Mouse (Mus musculus): ENCODE data around the gene Rfx7.
"Not testable (repeated sequence)": the region's sequence is repeated elsewhere in the genome, so short reads cannot be mapped to it uniquely, and the experiment has no call there.

Rfx7 gene

DNA sequence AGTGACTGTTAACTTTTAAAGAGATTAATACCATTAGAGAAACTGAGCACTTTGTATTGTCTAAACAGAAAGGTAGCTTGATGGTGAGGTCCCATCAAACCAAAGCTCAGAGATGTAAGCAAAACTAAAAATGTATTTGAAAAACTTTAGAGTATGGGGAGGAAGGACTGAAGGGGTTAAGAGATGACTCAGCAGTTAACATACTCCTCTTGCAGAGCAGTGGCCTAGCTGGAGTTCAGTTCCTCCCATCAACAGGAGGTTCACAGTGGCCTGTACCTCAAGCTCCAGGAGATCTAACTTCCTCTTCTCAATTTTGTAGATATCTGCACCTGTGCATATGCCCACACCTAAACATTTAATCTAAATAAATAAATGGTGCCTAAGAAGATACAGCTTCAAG lies 11.6 kb downstream of the Rfx7 start:
- DNase-seq (ENCODE audit: low read depth, low spot score): no peak

GRCm38 (mm10) chr9:72558780-72559179 lies 26.7 kb downstream of the Rfx7 start:
- no peak for DNase-seq (ENCODE audit: low read depth, low spot score)

- no peak for DNase-seq (ENCODE audit: low read depth, low spot score)
Measured at GRCm38 (mm10) chr9:72560316-72560715, 28.3 kb downstream of the Rfx7 start.

DNA sequence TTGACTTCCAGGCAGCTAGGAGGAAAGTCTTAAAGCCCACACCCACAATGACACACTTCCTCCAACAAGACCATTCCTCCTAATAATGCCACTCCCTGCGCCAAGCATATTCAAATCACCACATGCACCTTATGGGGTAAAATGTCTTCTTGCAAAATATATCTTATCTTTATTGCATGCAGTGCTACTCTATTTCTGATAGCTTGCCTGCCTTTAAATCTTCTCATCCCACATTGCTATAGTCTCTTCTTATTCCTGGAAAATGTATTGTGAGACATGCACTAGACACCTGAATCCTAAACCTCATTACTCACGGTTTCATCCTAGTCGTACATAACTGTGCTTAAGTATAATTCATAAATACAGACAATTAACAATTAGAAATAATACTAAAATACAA lies 31.2 kb downstream of the Rfx7 start:
- DNase-seq (ENCODE audit: low read depth, low spot score): no peak

- DNase-seq (ENCODE audit: low read depth, low spot score): no peak
Measured at GRCm38 (mm10) chr9:72567116-72567515, 35.1 kb downstream of the Rfx7 start.

DNA sequence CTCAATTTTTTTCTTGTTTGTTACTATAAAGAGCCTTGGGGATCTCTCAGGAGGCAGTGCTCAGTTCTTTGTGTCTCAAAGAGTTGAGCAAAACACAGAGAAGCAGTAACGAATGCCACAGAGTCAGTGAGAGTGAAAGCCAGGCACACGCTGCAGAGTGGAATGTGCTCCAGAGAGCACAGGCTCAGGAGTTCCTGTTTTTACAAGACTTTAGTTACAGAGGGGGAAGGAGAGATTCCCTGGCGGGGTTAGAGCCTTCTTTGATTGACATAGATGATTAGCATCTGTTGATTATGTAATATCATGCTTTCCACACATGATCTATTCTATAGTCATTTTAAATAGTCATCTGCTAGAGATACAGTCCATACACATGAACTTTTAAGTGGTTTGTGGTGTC lies 48.2 kb downstream of the Rfx7 start:
- no peak for DNase-seq (ENCODE audit: low read depth, low spot score)

GRCm38 (mm10) chr9:72590861-72591260 lies 58.8 kb downstream of the Rfx7 start:
- no peak for DNase-seq (ENCODE audit: low read depth, low spot score)

DNA sequence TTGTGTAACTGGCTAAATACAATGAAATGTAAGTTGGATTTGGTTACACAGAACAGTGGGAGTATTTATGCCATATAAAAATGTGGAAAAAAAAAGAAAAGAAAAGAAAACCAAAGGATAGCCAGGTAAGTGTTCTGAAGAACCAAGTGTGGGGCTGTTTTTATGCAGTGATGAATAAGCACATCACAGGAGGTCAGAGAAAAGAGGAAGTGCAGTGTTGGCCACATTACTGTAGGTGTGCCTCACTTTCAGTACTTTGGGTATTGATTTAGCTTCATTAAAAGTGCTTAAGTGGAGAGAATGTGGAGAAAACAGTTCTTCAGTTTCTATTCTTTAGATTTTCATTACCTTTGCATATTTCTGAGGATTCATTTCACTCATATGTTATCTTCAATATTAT lies 60.0 kb downstream of the Rfx7 start:
- no peak for DNase-seq (ENCODE audit: low read depth, low spot score)

- DNase-seq (ENCODE audit: low read depth, low spot score): not testable (repeated sequence)
Measured at GRCm38 (mm10) chr9:72594656-72595055, 62.6 kb downstream of the Rfx7 start.

- no peak for DNase-seq (ENCODE audit: low read depth, low spot score)
Measured at GRCm38 (mm10) chr9:72600142-72600541, 68.1 kb downstream of the Rfx7 start.

- DNase-seq (ENCODE audit: low read depth, low spot score): no peak
Measured at GRCm38 (mm10) chr9:72609771-72610170, 77.7 kb downstream of the Rfx7 start.

- DNase-seq (ENCODE audit: low read depth, low spot score): no peak
Measured at GRCm38 (mm10) chr9:72613884-72614283, 81.8 kb downstream of the Rfx7 start.

DNA sequence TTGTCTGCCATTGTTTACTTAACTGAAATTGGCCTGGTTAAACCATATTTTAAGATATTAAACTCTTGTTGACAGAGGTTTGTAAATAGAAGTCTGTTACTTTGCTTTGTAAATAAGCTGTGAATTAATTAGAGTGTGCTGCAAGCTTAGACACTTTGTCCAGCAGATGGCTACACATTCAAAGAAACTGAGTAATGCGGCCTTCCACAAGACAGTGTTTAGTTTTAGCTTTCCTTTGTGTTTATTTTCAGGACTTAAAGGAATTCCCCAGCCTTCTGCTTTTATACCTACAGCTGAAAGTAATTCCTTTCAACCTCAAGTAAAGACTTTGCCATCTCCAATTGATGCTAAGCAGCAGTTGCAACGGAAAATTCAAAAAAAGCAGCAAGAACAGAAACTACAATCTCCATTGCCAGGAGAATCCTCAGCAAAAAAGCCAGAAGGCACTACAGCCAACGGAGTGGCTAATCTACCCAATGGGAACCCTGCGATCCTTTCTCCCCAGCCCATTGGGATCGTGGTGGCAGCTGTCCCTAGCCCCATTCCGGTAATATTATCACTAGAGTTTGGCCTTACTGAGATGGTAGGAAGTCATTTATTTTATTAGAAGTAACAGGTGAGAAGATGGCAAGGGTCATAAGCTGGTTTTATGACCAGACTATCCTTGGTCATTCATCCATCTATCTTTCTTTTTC lies 82.9 kb downstream of the Rfx7 start:
- no peak for DNase-seq (ENCODE audit: low read depth, low spot score)

- DNase-seq (ENCODE audit: low read depth, low spot score): no peak
Measured at GRCm38 (mm10) chr9:72618037-72618436, 86.0 kb downstream of the Rfx7 start.

DNA sequence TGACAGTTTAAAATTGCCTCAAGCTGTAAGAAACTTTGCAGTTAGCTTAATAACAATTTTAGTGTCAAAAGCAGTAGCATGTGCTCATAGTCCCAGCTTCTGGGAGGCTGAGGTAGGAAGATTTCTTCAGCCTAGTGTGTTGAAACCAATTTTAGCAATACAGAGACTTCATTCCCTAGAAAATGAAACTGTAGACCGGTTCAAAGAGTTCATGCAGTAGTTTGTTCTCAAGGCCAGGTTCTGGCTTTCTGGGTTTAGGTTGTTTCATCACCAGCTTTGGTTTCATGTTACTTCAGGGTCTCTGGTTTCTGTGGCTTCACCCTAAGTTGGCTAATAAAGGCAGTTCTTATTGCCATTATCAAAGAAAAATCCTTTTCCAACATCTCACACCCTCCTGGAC lies 91.6 kb downstream of the Rfx7 start:
- DNase-seq (ENCODE audit: low read depth, low spot score): no peak

DNA sequence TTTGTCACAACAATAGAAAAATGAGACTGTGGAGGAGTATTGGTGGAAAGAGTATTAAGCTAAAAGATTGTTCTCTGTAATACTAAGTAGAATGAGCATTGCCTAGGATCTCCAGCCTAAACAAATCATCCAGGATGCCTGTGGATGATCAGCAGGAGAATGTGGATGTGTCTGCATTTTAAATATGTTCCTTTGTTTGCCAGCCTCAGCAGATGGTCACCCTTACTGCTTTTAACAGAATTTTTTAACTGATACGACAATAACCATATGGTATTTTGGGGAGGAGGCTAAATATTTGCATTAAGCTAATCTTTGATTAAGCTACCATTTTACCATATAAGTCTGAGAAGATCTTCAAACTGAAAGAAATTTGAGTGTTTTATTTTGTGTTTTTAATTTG lies 95.6 kb downstream of the Rfx7 start:
- no peak for DNase-seq (ENCODE audit: low read depth, low spot score)

- no peak for DNase-seq (ENCODE audit: low read depth, low spot score)
Measured at GRCm38 (mm10) chr9:72628591-72628990, 96.6 kb downstream of the Rfx7 start.

DNA sequence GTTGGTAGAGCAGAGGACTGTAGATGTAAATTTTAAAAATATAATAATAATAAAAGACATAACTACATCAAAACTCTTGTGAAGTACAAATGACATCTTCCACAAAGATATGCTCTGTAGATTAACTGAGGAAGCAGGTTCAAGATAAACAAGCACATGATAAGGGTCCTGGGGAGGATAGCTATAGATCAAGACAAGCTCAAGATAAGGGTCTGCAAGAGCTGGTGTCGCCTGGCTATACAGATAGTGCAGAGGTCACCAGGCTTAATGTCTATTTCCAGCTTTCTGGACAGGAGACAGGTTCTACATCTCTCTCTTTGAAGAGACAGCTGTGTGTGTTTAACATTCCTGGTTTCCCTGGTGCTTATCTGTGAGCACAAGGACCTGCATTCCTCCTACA lies 100.2 kb downstream of the Rfx7 start:
- no peak for DNase-seq (ENCODE audit: low read depth, low spot score)

DNA sequence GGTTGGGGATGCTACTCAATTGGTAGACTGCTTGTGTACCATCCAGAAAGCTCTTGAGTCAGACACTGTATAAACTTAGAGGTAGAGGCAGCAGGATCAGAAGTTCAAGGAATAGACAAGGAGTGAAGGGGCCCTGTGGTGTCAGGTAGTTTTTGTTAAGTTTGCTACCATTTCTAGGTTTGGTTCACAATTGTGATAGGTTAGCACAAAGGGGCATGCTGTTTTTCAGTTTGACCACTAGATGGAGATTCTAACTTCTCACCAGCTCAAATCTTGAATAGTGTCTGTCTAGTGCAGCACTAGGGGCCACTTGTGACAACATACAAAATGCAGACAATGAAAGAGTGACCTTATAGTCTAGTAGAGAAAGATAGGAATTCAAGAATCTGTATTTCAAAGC lies 103.1 kb downstream of the Rfx7 start:
- no peak for DNase-seq (ENCODE audit: low read depth, low spot score)

DNA sequence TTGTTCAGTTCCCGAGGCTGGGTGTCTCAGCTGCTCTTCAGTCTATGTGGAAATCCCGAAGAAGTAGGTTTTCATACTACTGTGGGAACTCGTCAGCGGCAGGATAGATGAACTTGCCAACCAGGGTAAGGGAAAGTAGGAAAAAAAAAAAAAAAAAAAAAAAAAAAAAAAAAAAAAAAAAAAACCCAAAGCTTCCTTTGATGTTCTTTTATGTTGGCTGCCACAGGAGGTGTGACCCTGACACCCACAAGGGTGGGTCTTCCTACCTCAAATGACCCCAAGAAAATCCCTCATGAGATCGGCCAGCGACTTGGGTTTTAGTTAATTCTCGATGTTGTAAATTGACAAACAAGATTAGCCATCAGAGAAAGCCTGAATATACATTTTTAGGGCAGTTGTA lies 104.5 kb downstream of the Rfx7 start:
- DNase-seq (ENCODE audit: low read depth, low spot score): no peak

GRCm38 (mm10) chr9:72637243-72637642 lies 105.2 kb downstream of the Rfx7 start:
- DNase-seq (ENCODE audit: low read depth, low spot score): no peak

DNA sequence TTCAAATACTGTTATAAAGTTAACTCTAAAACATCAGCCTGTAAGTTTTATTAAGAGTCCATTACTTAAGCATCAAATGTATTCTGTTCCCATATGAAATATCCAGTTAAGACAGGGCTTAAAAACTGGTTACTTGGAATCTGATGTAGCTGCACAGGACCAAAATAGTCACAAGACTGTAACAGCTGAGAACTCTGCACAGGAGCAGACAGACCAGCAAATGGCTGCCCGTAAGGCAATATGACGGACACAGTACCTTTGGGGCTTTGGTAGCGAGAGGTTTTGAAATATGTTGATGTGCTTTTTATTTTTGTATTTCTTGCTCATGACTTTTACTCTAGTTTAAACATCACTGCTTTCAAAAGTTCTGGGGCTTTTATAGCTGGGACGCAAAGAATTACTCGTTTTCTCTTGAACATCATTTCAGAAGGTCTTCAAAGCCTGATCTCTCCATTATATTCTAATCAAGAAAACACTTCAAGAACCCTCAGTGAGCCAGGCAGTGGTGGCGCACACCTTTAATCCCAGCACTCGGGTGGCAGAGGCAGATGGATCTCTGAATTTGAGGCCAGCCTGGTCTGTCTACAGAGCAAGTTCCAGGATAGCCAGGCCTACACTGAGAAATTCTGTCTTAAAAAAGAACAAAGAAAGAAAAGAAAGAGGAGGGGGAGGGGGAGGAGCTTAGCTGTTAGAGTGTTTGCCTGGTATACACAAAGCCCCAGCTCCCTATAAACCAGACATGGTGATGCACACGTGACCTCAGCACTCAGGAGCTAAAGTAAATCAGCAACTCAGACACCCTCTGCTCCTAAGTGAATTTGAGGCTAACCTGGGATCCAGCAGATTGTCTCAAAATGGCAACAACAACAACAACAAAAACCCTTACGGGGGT lies 107.2 kb downstream of the Rfx7 start:
- no peak for DNase-seq (ENCODE audit: low read depth, low spot score)
